Mouse (Mus musculus) myocyte (in vitro differentiated cells): Measurements from ENCODE around the gene Pwwp2b.

Source experiments
- MYOG ChIP-seq, 3 experiments: IDR thresholded peaks; one replicate each; pipeline ENCODE4 v1.6.1; 2011; ENCODE audit warnings: control low read depth in 2 of 3, low read depth in 2 of 3, mild to moderate bottlenecking in 2 of 3; ENCODE audit not compliant: insufficient read length in 2 of 3, control insufficient read depth in 1 of 3, insufficient read depth in 1 of 3
- POLR2AphosphoS2 ChIP-seq: IDR thresholded peaks from one replicate; pipeline ENCODE4 v1.6.1; 2011; ENCODE audit warnings: low read depth, control low read depth; ENCODE audit not compliant: insufficient read length
- TCF3 ChIP-seq: IDR thresholded peaks from one replicate; pipeline ENCODE4 v1.6.1; 2011; ENCODE audit warnings: low read depth, control low read depth; ENCODE audit not compliant: insufficient read length
- USF1 ChIP-seq: IDR thresholded peaks from one replicate; pipeline ENCODE4 v1.6.1; 2011; ENCODE audit warnings: low read depth, mild to moderate bottlenecking, control low read depth, moderate library complexity

DNA sequence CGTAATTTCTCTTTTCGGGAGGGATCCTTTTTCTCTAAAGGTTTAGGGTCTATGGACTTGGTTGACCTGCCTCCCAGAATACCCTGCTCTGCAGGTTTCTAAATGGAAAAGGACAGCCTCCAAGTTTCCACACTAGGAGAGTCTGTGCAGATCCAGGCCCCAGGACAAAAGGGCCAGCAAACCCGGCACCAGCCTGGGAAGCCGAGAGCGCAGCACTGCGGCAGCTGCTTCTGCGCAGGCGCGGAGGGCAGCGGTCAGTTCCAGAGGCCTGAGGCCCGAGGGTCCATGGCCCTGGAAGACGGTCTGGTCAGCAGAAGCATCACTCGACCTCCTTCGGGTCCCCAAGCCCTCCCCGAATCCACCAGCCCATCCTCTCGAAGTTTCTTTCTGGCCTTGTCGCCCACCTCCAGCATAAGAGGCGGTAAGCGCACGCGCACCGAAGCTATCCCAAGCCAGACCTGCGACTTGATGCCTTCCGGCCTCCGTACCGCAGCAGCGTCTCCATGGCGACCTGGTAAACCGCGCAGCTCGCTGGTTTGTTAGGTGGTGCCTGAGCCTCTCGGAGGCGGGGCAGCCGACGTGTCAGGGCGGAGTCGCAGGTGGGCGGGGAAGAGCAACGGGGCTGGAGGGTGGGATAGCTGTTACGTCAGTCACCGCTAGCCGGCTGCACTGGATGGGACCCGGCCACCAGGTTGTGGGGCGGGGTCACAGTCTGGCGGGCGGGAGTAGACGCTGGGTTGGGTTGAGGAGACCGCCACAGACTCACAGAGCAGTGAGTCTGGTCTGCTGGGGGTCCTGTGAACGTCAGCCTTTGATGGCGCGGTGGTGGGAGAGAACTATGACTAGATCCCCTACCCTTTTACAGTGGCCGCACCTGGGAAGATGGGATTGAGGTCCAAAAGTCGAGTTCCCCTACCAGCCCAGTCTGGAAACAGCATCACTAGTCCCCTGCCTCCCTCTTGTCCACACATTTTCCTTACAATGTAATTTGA, 35.2 kb upstream of the Pwwp2b start, which contains the start of the genes Lrrc27 and Stk32c:
- no peak for TF ChIP-seq TCF3
- peak in 2 of 3 experiments; percentile 20 to 25 for TF ChIP-seq MYOG (IDR thresholded peaks at IDR 0.05; ENCODE audit: control insufficient read depth in 1 of 3, insufficient read depth in 1 of 3, insufficient read length in 2 of 3, low read depth in 2 of 3)
- TF ChIP-seq USF1 = no peak
- TF ChIP-seq POLR2AphosphoS2 = peak; percentile 75
